8 mouse cellular contexts compared by ENCODE assay signal in the genomic region with DNA sequence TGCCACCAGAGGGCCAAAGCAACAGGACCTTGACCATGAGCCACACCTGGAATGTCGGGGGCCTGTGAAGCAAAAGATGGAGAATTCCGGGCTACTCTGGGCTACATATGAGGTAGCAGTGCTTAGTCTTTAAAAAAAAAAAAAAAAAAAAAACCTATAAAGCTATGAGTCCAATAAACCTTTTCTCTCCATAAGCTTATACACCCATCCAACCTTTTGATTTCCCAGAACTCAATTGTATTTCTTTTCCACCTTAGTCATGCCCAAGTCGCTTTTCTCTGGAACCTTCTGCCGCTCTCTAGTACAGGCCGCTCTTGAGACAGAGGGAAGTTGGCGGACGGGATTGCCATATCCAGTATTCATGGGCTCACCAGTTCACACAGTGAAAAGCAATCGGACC. TPM values are rescaled to one million over a fixed set of nuclear protein-coding genes. Genes with fewer than 3 reads are reported as not detected.
A peak's percentile ranks its signal among the peaks of the same experiment; 100 is the strongest.
DNase-seq lines count a peak whose midpoint lies in the region; ATAC-seq and TF ChIP-seq lines count a peak whose summit lies in the region.

No protein-coding gene starts in this region.

- peaks cover 19% of the 10 kb centered on the region for H3K27me3 ChIP-seq in lung, embryonic 15.5 days
- peaks cover 30% of the 10 kb centered on the region for H3K27me3 ChIP-seq in forebrain, embryonic 12.5 days
- peaks cover 49% of the 10 kb centered on the region for H3K27me3 ChIP-seq in limb, embryonic 12.5 days

- no peaks in the 10 kb centered on the region for H3K36me3 ChIP-seq in lung, embryonic 15.5 days
- no peaks in the 10 kb centered on the region for H3K36me3 ChIP-seq in forebrain, embryonic 12.5 days (replicated peaks)
- no peaks in the 10 kb centered on the region for H3K36me3 ChIP-seq in limb, embryonic 12.5 days

- no peak for TF ChIP-seq POLR2A in olfactory bulb, adult 2 months (IDR thresholded peaks at IDR 0.05; ENCODE audit: insufficient read depth, low read depth, low read length)

- no peak for ATAC-seq in lung, embryonic 15.5 days (ENCODE audit: borderline replicate concordance, extremely low read depth, low FRiP score, low TSS enrichment)
- peak; percentile 10; the same call in 1 of the 2 replicates for ATAC-seq in forebrain, embryonic 12.5 days (ENCODE audit: low FRiP score)
- 0 out of 2 replicates have a peak, but pooled peaks have one; percentile 49 for ATAC-seq in limb, embryonic 12.5 days (ENCODE audit: insufficient number of reproducible peaks, insufficient read depth, low FRiP score, low TSS enrichment, low read depth)

- H3K4me2 ChIP-seq in lung, embryonic 15.5 days = peak overlapping the region; percentile 65
- H3K4me2 ChIP-seq in forebrain, embryonic 12.5 days = peak overlapping the region; percentile 65
- H3K4me2 ChIP-seq in limb, embryonic 12.5 days = peak overlapping the region; percentile 69

- H3K27ac ChIP-seq in lung, embryonic 15.5 days = no peak overlapping the region
- H3K27ac ChIP-seq in forebrain, embryonic 12.5 days = no peak overlapping the region
- H3K27ac ChIP-seq in limb, embryonic 12.5 days = no peak overlapping the region
- peak overlapping the region; percentile 94 for H3K27ac ChIP-seq in olfactory bulb, adult 2 months (ENCODE audit: insufficient read depth, low read depth, low read length)

- H3K4me1 ChIP-seq in lung, embryonic 15.5 days = peaks cover 8% of the 10 kb centered on the region
- H3K4me1 ChIP-seq in forebrain, embryonic 12.5 days = peaks cover 17% of the 10 kb centered on the region
- peaks cover 11% of the 10 kb centered on the region; the same call in 1 of the 2 replicates for H3K4me1 ChIP-seq in limb, embryonic 12.5 days (replicated peaks)
- peaks cover 17% of the 10 kb centered on the region for H3K4me1 ChIP-seq in olfactory bulb, adult 2 months (ENCODE audit: control insufficient read depth, insufficient read depth, low read length)

- no peaks in the 10 kb centered on the region for H3K9me3 ChIP-seq in lung, embryonic 15.5 days
- no peaks in the 10 kb centered on the region for H3K9me3 ChIP-seq in forebrain, embryonic 12.5 days
- no peaks in the 10 kb centered on the region for H3K9me3 ChIP-seq in limb, embryonic 12.5 days

- no peak for DNase-seq in lung, postnatal 4 days
- no peak for DNase-seq in spleen, postnatal 14 days (ENCODE audit: low spot score in 2 of 2)
- DNase-seq in ovary, adult 18-20 months (ENCODE audit: low spot score) = no peak
- no peak for DNase-seq in urinary bladder, adult 18-20 months (ENCODE audit: low spot score in 2 of 2)

- TF ChIP-seq CTCF in olfactory bulb, adult 2 months (IDR thresholded peaks at IDR 0.05; ENCODE audit: insufficient read depth, low read depth, low read length) = no peak

- WGBS in lung, embryonic 15.5 days = 61% methylated on average over 8 of the region's 8 CpGs
- WGBS in forebrain, embryonic 12.5 days = 67% methylated on average over 8 of the region's 8 CpGs
- WGBS in limb, embryonic 12.5 days = 72% methylated on average over 8 of the region's 8 CpGs
- 52% methylated on average over 8 of the region's 8 CpGs for WGBS in olfactory bulb, adult 2 months

- peak overlapping the region; percentile 41 for H3K4me3 ChIP-seq in lung, embryonic 15.5 days
- peak overlapping the region; percentile 46 for H3K4me3 ChIP-seq in forebrain, embryonic 12.5 days (replicated peaks)
- H3K4me3 ChIP-seq in limb, embryonic 12.5 days (replicated peaks) = peak overlapping the region; percentile 46
- H3K4me3 ChIP-seq in olfactory bulb, adult 2 months (ENCODE audit: insufficient read depth, low read depth, low read length) = peak overlapping the region; percentile 60

- H3K9ac ChIP-seq in lung, embryonic 15.5 days = no peak overlapping the region
- 0 out of 2 replicates have a peak overlapping the region, but pooled peaks have one; percentile 45 for H3K9ac ChIP-seq in forebrain, embryonic 12.5 days
- H3K9ac ChIP-seq in limb, embryonic 12.5 days (replicated peaks) = no peak overlapping the region

RNA-seq across cellular contexts. Expression of gene Spats1, which starts 1.1 kb away (rescaled TPM):
- 0.48 and 0.52 TPM in 2 replicates for polyA plus RNA-seq in lung, embryonic 15.5 days (2015; fragmentation: Nextera tagmentation; extraction: Ambion mirVana)
- polyA plus RNA-seq in forebrain, embryonic 12.5 days (2016; fragmentation: Nextera tagmentation; extraction: Ambion mirVana) = 1.1 and 1.8 TPM in 2 replicates
- polyA plus RNA-seq in limb, embryonic 12.5 days (2016; fragmentation: Nextera tagmentation; extraction: Ambion mirVana) = 0.83 and 1.1 TPM in 2 replicates
- polyA plus RNA-seq in olfactory bulb, adult 2 months (2012; ENCODE audit: insufficient read depth, insufficient read length, low replicate concordance, missing spikeins) = not detected in 2 replicates

RNA-seq across cellular contexts. Expression of gene Aars2, which starts 32.5 kb away (rescaled TPM):
- 20.6 and 21.0 TPM in 2 replicates for polyA plus RNA-seq in lung, embryonic 15.5 days (2015; fragmentation: Nextera tagmentation; extraction: Ambion mirVana)
- polyA plus RNA-seq in forebrain, embryonic 12.5 days (2016; fragmentation: Nextera tagmentation; extraction: Ambion mirVana) = 22.8 and 26.5 TPM in 2 replicates
- 25.0 and 27.7 TPM in 2 replicates for polyA plus RNA-seq in limb, embryonic 12.5 days (2016; fragmentation: Nextera tagmentation; extraction: Ambion mirVana)
- polyA plus RNA-seq in olfactory bulb, adult 2 months (2012; ENCODE audit: insufficient read depth, insufficient read length, low replicate concordance, missing spikeins) = not detected in 2 replicates

RNA-seq across cellular contexts. Expression of gene Cdc5l, which starts 40.6 kb away (rescaled TPM):
- 59.2 and 61.1 TPM in 2 replicates for polyA plus RNA-seq in lung, embryonic 15.5 days (2015; fragmentation: Nextera tagmentation; extraction: Ambion mirVana)
- 79.9 and 82.6 TPM in 2 replicates for polyA plus RNA-seq in forebrain, embryonic 12.5 days (2016; fragmentation: Nextera tagmentation; extraction: Ambion mirVana)
- 79.2 and 79.8 TPM in 2 replicates for polyA plus RNA-seq in limb, embryonic 12.5 days (2016; fragmentation: Nextera tagmentation; extraction: Ambion mirVana)
- polyA plus RNA-seq in olfactory bulb, adult 2 months (2012; ENCODE audit: insufficient read depth, insufficient read length, low replicate concordance, missing spikeins) = not detected in 2 replicates

RNA-seq across cellular contexts. Expression of gene Tcte1, which starts 49.1 kb away (rescaled TPM):
- 0.82 and 0.94 TPM in 2 replicates for polyA plus RNA-seq in lung, embryonic 15.5 days (2015; fragmentation: Nextera tagmentation; extraction: Ambion mirVana)
- 1.1 and 2.4 TPM in 2 replicates for polyA plus RNA-seq in forebrain, embryonic 12.5 days (2016; fragmentation: Nextera tagmentation; extraction: Ambion mirVana)
- polyA plus RNA-seq in limb, embryonic 12.5 days (2016; fragmentation: Nextera tagmentation; extraction: Ambion mirVana) = 0.91 and 1.3 TPM in 2 replicates
- polyA plus RNA-seq in olfactory bulb, adult 2 months (2012; ENCODE audit: insufficient read depth, insufficient read length, low replicate concordance, missing spikeins) = not detected in 2 replicates

Comparison
In these comparisons a context has a peak if more than half of its experiments do, and no peak if none do; other contexts are left out.
1. RNA of gene Aars2, which starts 32.5 kb away (polyA plus RNA-seq): 25.0 to 27.7 TPM in limb, embryonic 12.5 days, 22.8 to 26.5 TPM in forebrain, embryonic 12.5 days and 20.6 to 21.0 TPM in lung, embryonic 15.5 days; not detected in olfactory bulb, adult 2 months; every median in the first group is over 10 times any median in the second.
2. RNA of gene Cdc5l, which starts 40.6 kb away (polyA plus RNA-seq): 79.9 to 82.6 TPM in forebrain, embryonic 12.5 days, 79.2 to 79.8 TPM in limb, embryonic 12.5 days and 59.2 to 61.1 TPM in lung, embryonic 15.5 days; not detected in olfactory bulb, adult 2 months; every median in the first group is over 10 times any median in the second.
3. Peak in every context shown above with its lines, with median percentiles within 50 percentile points of each other: H3K4me2 ChIP-seq and H3K4me3 ChIP-seq.